Mouse (Mus musculus): ENCODE measurements around the gene Eva1a. TPM values are rescaled to one million over a fixed set of nuclear protein-coding genes. Genes with fewer than 3 reads are reported as not detected.

The Eva1a gene
- polyA plus RNA-seq, 1 experiment from 2014 or later = 42.4 TPM

- Histone ChIP-seq H3K27me3 (ENCODE audit: control insufficient read depth, insufficient read depth, low read depth, low read length) (no peaks in the 10 kb centered on the region), H3K9me3 (ENCODE audit: control insufficient read depth, low read length) (no peaks in the 10 kb centered on the region), H3K4me3 (ENCODE audit: low read length) (no peak overlapping the region), H3K9ac (ENCODE audit: low read length) (no peak overlapping the region), H3K4me1 (replicated peaks; ENCODE audit: control insufficient read depth, insufficient read depth, low read length) (peaks cover 4% of the 10 kb centered on the region; the same call in 1 of the 2 replicates), H3K4me2 (ENCODE audit: low read depth, low read length) (no peak overlapping the region), H3K36me3 (ENCODE audit: control insufficient read depth, insufficient read depth, low read length) (no peaks in the 10 kb centered on the region), H3K27ac (ENCODE audit: low read length) (no peak overlapping the region)
- no peak for ATAC-seq (ENCODE audit: low read depth)
- 32% methylated on average over 9 of the region's 9 CpGs for WGBS
These were observed 88.9 kb downstream of the Eva1a start for GRCm38 (mm10) chr6:82129630-82130217.

GRCm38 (mm10) chr6:82132876-82133591 lies 92.2 kb downstream of the Eva1a start:
- H3K27ac ChIP-seq (ENCODE audit: low read length) = no peak overlapping the region
- no peaks in the 10 kb centered on the region for H3K36me3 ChIP-seq (ENCODE audit: control insufficient read depth, insufficient read depth, low read length)
- H3K9me3 ChIP-seq (ENCODE audit: control insufficient read depth, low read length) = no peaks in the 10 kb centered on the region
- peaks cover 4% of the 10 kb centered on the region; the same call in 1 of the 2 replicates for H3K4me1 ChIP-seq (replicated peaks; ENCODE audit: control insufficient read depth, insufficient read depth, low read length)
- 25% methylated on average over 13 of the region's 13 CpGs for WGBS
- no peak overlapping the region for H3K4me2 ChIP-seq (ENCODE audit: low read depth, low read length)
- H3K9ac ChIP-seq (ENCODE audit: low read length) = no peak overlapping the region
- ATAC-seq (ENCODE audit: low read depth) = peak; percentile 52; the same call in 1 of the 2 replicates
- no peaks in the 10 kb centered on the region for H3K27me3 ChIP-seq (ENCODE audit: control insufficient read depth, insufficient read depth, low read depth, low read length)
- H3K4me3 ChIP-seq (ENCODE audit: low read length) = no peak overlapping the region

- Histone ChIP-seq H3K27me3 (ENCODE audit: control insufficient read depth, insufficient read depth, low read depth, low read length) (no peaks in the 10 kb centered on the region), H3K4me3 (ENCODE audit: low read length) (no peak overlapping the region), H3K9ac (ENCODE audit: low read length) (no peak overlapping the region), H3K4me2 (ENCODE audit: low read depth, low read length) (no peak overlapping the region), H3K27ac (ENCODE audit: low read length) (no peak overlapping the region), H3K4me1 (replicated peaks; ENCODE audit: control insufficient read depth, insufficient read depth, low read length) (peaks cover 4% of the 10 kb centered on the region; the same call in 1 of the 2 replicates), H3K9me3 (ENCODE audit: control insufficient read depth, low read length) (no peaks in the 10 kb centered on the region), H3K36me3 (ENCODE audit: control insufficient read depth, insufficient read depth, low read length) (no peaks in the 10 kb centered on the region)
- ATAC-seq (ENCODE audit: low read depth) = no peak
- 67% methylated on average over 7 of the region's 7 CpGs for WGBS
These were observed 92.7 kb downstream of the Eva1a start for GRCm38 (mm10) chr6:82133592-82133978.

- Histone ChIP-seq H3K9me3 (ENCODE audit: control insufficient read depth, low read length) (no peaks in the 10 kb centered on the region), H3K27me3 (ENCODE audit: control insufficient read depth, insufficient read depth, low read depth, low read length) (no peaks in the 10 kb centered on the region), H3K4me1 (replicated peaks; ENCODE audit: control insufficient read depth, insufficient read depth, low read length) (no peaks in the 10 kb centered on the region), H3K36me3 (ENCODE audit: control insufficient read depth, insufficient read depth, low read length) (no peaks in the 10 kb centered on the region), H3K9ac (ENCODE audit: low read length) (no peak overlapping the region), H3K4me2 (ENCODE audit: low read depth, low read length) (no peak overlapping the region), H3K27ac (ENCODE audit: low read length) (no peak overlapping the region), H3K4me3 (ENCODE audit: low read length) (no peak overlapping the region)
- WGBS = 76% methylated on average over 13 of the region's 13 CpGs
- ATAC-seq (ENCODE audit: low read depth) = no peak
These were observed 95.3 kb downstream of the Eva1a start for GRCm38 (mm10) chr6:82135959-82136712.

Other genes with a start within 250 kb of the Eva1a start
- 7.5 and 8.6 TPM in 2 replicates for gene Gcfc2, start 117.4 kb upstream of the Eva1a start, polyA plus RNA-seq (2015; fragmentation: Nextera tagmentation; extraction: Ambion mirVana)
- gene Mrpl19, start 75.1 kb upstream of the Eva1a start, polyA plus RNA-seq (2015; fragmentation: Nextera tagmentation; extraction: Ambion mirVana) = 32.4 and 44.3 TPM in 2 replicates

Measured in lung, embryonic 16.5 days (tissue).